ENCODE assay signal across 8 mouse cellular contexts in the genomic region with DNA sequence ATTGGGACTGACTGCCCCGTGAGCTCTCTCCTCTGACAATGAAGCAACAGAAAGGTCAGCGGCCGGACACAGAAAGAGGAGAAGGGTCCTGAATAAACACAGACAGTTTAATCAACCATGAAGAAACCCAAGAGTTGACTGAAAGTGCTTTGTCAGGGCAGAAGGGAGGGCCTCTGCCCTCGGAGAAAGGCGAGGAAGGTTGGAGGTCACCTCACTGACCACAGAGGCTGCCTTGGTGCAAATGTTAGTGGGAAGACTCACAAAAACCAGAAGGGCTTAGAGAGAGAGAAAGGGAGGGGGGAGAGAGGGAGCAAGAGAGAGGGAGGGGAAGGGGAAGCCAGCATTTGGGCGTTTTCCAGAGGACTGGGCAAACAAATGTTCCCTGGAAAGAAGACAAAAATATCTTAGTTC.
A peak's percentile ranks its signal among the peaks of the same experiment; 100 is the strongest.
DNase-seq lines count a peak whose midpoint lies in the region; ATAC-seq lines count a peak whose summit lies in the region.
"Had no signal": no experiment of that assay in that cellular context is flagged by ENCODE, and none has a peak within 500 bp of the region (broad histone marks: within the 10 kb centered on the region; RNA-seq: fewer than 3 reads in every experiment).

No protein-coding gene starts in this region.

- H3K9me3 ChIP-seq in hindbrain, embryonic 15.5 days = no peaks in the 10 kb centered on the region
- no peaks in the 10 kb centered on the region for H3K9me3 ChIP-seq in midbrain, embryonic 14.5 days (ENCODE audit: control insufficient read depth, low read length)
- H3K9me3 ChIP-seq: limb, embryonic 13.5 days had no signal

- H3K4me3 ChIP-seq in hindbrain, embryonic 15.5 days = no peak overlapping the region
- H3K4me3 ChIP-seq in midbrain, embryonic 14.5 days (replicated peaks; ENCODE audit: low read depth, low read length) = no peak overlapping the region
- H3K4me3 ChIP-seq: limb, embryonic 13.5 days had no signal

- 4% methylated on average over 6 of the region's 6 CpGs for WGBS in hindbrain, embryonic 15.5 days
- WGBS in midbrain, embryonic 14.5 days = 7% methylated on average over 6 of the region's 6 CpGs

- no peaks in the 10 kb centered on the region for H3K27me3 ChIP-seq in hindbrain, embryonic 15.5 days
- no peaks in the 10 kb centered on the region for H3K27me3 ChIP-seq in midbrain, embryonic 14.5 days (ENCODE audit: control insufficient read depth, insufficient read depth, low read length)

- H3K27ac ChIP-seq in hindbrain, embryonic 15.5 days (replicated peaks) = no peak overlapping the region
- H3K27ac ChIP-seq in midbrain, embryonic 14.5 days (replicated peaks; ENCODE audit: low read depth, low read length) = no peak overlapping the region
- H3K27ac ChIP-seq: limb, embryonic 13.5 days had no signal

- DNase-seq in lung, postnatal 10 days = peak; percentile 47
- DNase-seq in lung, postnatal 36 days = no peak
- DNase-seq in embryo, embryonic 11 days = peak; percentile 80
- peak; percentile 41 for DNase-seq in midbrain, embryonic 14.5 days
- DNase-seq in spleen, adult 18-20 months = no peak
- DNase-seq in spleen, postnatal 14 days (ENCODE audit: low spot score in 2 of 2) = no peak

- H3K9ac ChIP-seq in hindbrain, embryonic 15.5 days = no peak overlapping the region
- no peak overlapping the region for H3K9ac ChIP-seq in midbrain, embryonic 14.5 days (replicated peaks; ENCODE audit: low read length)
- H3K9ac ChIP-seq: limb, embryonic 13.5 days had no signal

- peak; percentile 14; the same call in 1 of the 2 replicates for ATAC-seq in hindbrain, embryonic 15.5 days (ENCODE audit: low FRiP score, low read depth)
- no peak for ATAC-seq in midbrain, embryonic 14.5 days (ENCODE audit: low FRiP score, low TSS enrichment)

- no peaks in the 10 kb centered on the region for H3K36me3 ChIP-seq in hindbrain, embryonic 15.5 days
- H3K36me3 ChIP-seq in midbrain, embryonic 14.5 days (ENCODE audit: control insufficient read depth, insufficient read depth, low read length) = no peaks in the 10 kb centered on the region
- H3K36me3 ChIP-seq: limb, embryonic 13.5 days had no signal

- H3K4me2 ChIP-seq in hindbrain, embryonic 15.5 days = peak overlapping the region; percentile 12; the same call in 1 of the 2 replicates
- no peak overlapping the region for H3K4me2 ChIP-seq in midbrain, embryonic 14.5 days (ENCODE audit: low read length)
- H3K4me2 ChIP-seq: limb, embryonic 13.5 days had no signal

- H3K4me1 ChIP-seq in hindbrain, embryonic 15.5 days (replicated peaks) = peaks cover 45% of the 10 kb centered on the region
- H3K4me1 ChIP-seq in midbrain, embryonic 14.5 days (ENCODE audit: control insufficient read depth, insufficient read depth, low read length) = peaks cover 14% of the 10 kb centered on the region; the same call in 1 of the 2 replicates

Comparison
In these comparisons a context has a peak if more than half of its experiments do, and no peak if none do; other contexts are left out.
1. DNase-seq: peak in lung, postnatal 10 days (single experiment), embryo, embryonic 11 days (single experiment) and midbrain, embryonic 14.5 days (single experiment); none in lung, postnatal 36 days (single experiment), spleen, adult 18-20 months (0 of 2) and spleen, postnatal 14 days (0 of 2).